Mouse (Mus musculus) limb, embryonic 10.5 days (tissue): ENCODE results near the gene Vangl1. TPM values are rescaled to one million over a fixed set of nuclear protein-coding genes. Genes with fewer than 3 reads are reported as not detected.

Experiments
- DNase-seq: peaks from one replicate; pipeline ENCODE4 v3.0.0-alpha.2; 2017; ENCODE audit warnings: low spot score
- H3K27ac ChIP-seq: fragments of 300-500 bp; sonication (generic); 2 replicates; pipeline ENCODE4 v1.5.1; 2016; ENCODE audit warnings: mild to moderate bottlenecking
- H3K27me3 ChIP-seq: fragments of 300-500 bp; sonication (generic); 2 replicates; pipeline ENCODE4 v1.6.1; 2016; ENCODE audit warnings: low read depth, mild to moderate bottlenecking; ENCODE audit not compliant: poor library complexity, severe bottlenecking
- H3K36me3 ChIP-seq: fragments of 300-500 bp; sonication (generic); 2 replicates; pipeline ENCODE4 v1.6.1; 2016; ENCODE audit warnings: mild to moderate bottlenecking, moderate library complexity
- H3K4me1 ChIP-seq: fragments of 300-500 bp; sonication (generic); 2 replicates; pipeline ENCODE4 v1.6.1; 2016
- H3K4me3 ChIP-seq: fragments of 300-500 bp; sonication (generic); 2 replicates; pipeline ENCODE4 v1.5.1; 2016; ENCODE audit warnings: mild to moderate bottlenecking, moderate library complexity
- H3K9me3 ChIP-seq: fragments of 300-500 bp; sonication (generic); replicated peaks from 2 replicates; pipeline ENCODE4 v1.6.1; 2016; ENCODE audit warnings: mild to moderate bottlenecking
- WGBS: fragments of 180-500 bp; shearing (Covaris S2); methylation state at CpG from one replicate; pipeline ENCODE4 v1.1.7; 2016; 5-methylcytosine and 5-hydroxymethylcytosine counted together
- polyA plus RNA-seq: library from polyadenylated mRNA; unstranded; fragments of >200 nt; fragmentation: Nextera tagmentation; extraction: Ambion mirVana; gene quantifications from 2 replicates; pipeline ENCODE4 v1.2.1, GENCODE M21; 2016

Gene Vangl1
- polyA plus RNA-seq, 1 experiment from 2014 or later = 14.8 TPM

DNA sequence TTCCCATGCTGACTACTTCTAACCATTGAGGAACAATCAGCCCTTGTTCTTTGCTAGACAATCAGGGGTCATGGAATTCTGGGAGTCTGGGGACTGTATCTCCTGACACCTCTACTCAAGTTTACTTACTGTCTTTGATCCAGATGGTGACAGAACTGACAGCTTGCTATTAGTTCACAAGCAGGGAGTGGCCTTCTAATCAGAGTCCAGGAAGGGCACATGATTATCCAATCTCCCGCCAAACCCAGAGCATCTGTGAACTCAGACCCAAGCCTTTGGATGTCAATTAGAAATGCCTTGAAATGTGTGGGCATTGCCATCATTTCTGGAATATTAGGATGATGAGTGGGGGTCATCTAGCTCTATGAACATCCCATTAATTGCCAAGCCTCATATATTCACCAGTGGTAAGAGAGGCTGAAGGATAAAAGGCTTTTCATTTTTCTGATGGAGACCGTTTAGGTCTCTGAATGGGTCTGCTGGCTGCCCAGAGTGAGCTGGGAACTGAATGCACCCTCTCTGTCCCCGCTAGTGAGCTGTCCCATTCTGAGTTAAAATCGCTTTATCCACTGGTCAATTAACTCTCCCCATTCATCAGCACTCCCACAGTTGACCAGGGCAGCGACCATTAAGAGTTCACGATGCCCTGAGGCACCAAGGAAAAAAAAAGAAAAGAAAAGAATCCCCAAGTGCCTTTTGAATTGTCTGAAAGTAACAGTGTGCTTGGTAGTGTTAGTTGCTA, 58.7 kb downstream of the Vangl1 start:
- DNase-seq = no peak
- Histone ChIP-seq H3K36me3 (no peaks in the 10 kb centered on the region), H3K27ac (no peak overlapping the region), H3K9me3 (no peaks in the 10 kb centered on the region), H3K4me3 (no peak overlapping the region), H3K27me3 (no peaks in the 10 kb centered on the region), H3K4me1 (peaks cover 30% of the 10 kb centered on the region)
- 45% methylated on average over 6 of the region's 6 CpGs for WGBS

DNA sequence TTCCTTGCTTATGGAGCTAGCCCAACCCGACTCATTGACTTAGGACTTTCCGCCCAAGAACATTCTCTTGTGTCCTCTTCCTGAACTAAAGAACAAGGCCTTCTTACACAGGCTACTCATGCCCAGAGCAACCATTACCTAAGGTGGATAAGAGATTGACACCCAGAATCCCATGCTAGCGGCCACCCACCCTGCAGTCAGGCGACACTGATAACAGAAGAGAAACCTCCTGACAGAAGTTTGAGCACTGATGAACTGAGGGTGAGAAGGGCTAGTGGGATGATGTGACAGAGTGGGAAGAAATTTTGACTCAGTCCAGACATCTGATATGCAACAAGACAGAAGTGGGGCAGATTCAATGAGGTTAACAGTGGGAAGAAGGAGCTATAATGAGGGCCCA, 60.1 kb downstream of the Vangl1 start:
- H3K36me3 ChIP-seq = no peaks in the 10 kb centered on the region
- no peak overlapping the region for H3K27ac ChIP-seq
- DNase-seq = no peak
- peaks cover 21% of the 10 kb centered on the region for H3K4me1 ChIP-seq
- WGBS = 91% methylated on average over 4 of the region's 4 CpGs
- H3K4me3 ChIP-seq = no peak overlapping the region
- no peaks in the 10 kb centered on the region for H3K9me3 ChIP-seq
- H3K27me3 ChIP-seq = no peaks in the 10 kb centered on the region

DNA sequence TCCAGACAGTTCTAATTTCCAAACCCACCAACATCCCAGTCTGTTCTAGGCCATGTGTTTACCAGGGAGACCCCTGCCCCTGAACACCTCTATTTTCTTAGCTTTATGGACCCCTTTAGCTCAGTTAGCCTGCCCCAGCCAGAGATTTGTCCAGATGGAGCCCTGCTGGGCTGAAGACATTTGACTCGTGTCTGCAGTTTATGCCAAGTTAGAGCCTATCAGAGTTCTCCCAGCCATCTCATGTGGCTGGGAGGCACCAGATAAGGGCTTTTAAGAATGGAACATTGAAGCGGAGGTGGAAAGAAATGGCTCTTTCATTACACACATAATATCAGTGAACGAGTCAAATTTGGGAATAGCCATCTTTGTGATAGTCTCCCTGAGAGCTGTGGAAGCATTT, 61.0 kb downstream of the Vangl1 start:
- 92% methylated on average over 3 of the region's 3 CpGs for WGBS
- H3K4me3 ChIP-seq = no peak overlapping the region
- no peaks in the 10 kb centered on the region for H3K9me3 ChIP-seq
- no peak overlapping the region for H3K27ac ChIP-seq
- peaks cover 18% of the 10 kb centered on the region for H3K4me1 ChIP-seq
- no peaks in the 10 kb centered on the region for H3K27me3 ChIP-seq
- H3K36me3 ChIP-seq = no peaks in the 10 kb centered on the region
- no peak for DNase-seq

DNA sequence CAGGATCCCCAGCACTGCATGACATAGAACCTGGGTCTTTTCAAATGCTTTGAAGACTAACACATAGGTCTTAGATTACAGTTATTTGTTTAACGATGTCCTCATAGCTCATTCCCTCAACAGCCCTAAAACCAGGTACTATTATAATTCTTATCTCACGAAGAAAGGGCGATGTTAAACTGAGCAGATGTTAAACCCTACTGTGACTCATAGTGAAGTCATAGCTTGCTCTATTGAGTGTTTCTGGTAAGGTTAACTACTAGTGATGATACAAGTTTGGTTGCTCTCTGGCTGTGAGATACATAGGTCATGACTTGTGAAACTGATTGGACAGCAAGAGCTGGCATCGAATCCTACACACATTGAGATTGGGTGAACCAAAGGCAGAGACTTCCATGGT, 61.5 kb downstream of the Vangl1 start:
- Histone ChIP-seq H3K27me3 (no peaks in the 10 kb centered on the region), H3K4me1 (peaks cover 18% of the 10 kb centered on the region), H3K27ac (no peak overlapping the region), H3K9me3 (no peaks in the 10 kb centered on the region), H3K36me3 (no peaks in the 10 kb centered on the region), H3K4me3 (no peak overlapping the region)
- no peak for DNase-seq
- WGBS = 95% methylated on average over 4 of the region's 4 CpGs

DNA sequence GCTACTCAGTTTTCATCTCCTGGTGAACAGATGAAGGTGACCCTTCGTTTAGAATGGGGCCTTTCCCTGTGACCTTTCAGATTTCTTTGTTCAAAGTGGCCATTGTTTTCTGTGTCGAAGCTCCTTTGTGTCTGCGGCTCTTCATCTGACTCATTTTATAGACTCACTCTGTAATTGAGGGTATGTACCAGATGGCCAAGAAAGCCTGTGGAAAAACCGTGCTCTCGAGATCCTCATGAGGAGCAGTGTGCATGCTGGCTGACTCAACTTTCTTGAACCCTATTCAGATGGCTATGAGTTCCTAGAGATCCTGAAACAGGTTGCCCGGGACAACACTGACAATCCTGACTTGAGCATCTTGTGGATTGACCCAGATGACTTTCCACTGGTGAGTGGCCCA, 62.6 kb downstream of the Vangl1 start:
- peaks cover 18% of the 10 kb centered on the region for H3K4me1 ChIP-seq
- no peaks in the 10 kb centered on the region for H3K36me3 ChIP-seq
- DNase-seq = no peak
- H3K4me3 ChIP-seq = no peak overlapping the region
- no peak overlapping the region for H3K27ac ChIP-seq
- H3K27me3 ChIP-seq = no peaks in the 10 kb centered on the region
- no peaks in the 10 kb centered on the region for H3K9me3 ChIP-seq
- 84% methylated on average over 6 of the region's 6 CpGs for WGBS

DNA sequence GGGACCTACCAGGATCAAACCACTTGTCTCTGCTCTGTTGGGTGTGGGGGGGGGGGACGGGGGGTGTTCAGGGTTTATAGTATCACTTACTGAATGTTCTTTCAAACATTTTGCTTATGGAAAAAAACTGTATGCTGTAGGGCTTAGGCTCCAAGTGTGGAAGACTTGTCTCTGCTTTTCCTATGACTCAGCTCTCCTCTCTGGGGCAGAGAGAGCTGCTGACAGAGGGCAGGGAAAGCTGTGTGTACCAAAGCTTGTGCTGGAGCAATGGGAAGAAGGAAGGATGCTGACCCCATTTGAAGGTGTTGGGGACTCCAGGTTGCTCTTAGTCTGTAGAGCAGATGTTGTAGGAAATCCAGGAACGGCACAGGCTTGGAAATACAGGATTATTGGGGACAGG, 63.0 kb downstream of the Vangl1 start:
- Histone ChIP-seq H3K9me3 (no peaks in the 10 kb centered on the region), H3K4me3 (no peak overlapping the region), H3K27ac (no peak overlapping the region), H3K27me3 (no peaks in the 10 kb centered on the region), H3K4me1 (peaks cover 17% of the 10 kb centered on the region), H3K36me3 (no peaks in the 10 kb centered on the region)
- WGBS = 66% methylated on average over 2 of the region's 2 CpGs
- DNase-seq = no peak

DNA sequence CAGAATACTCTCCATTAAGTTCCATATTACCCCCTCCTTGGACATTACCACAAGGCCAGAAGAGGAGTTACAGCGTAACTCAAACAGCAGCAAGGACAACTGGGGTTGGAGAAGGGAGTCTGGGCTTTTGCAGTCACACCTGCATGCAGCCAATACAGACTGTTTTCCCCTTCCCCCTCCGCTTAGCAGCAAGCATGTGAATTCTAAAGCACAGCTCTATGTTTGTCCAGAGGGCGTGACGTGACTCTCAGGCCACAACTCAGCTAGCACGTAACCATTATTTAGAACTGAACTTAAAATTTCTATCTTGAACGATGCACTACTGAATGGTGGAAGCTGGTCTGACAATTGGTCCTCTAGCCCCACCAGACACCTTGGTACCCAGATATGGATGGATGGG, 63.9 kb downstream of the Vangl1 start:
- Histone ChIP-seq H3K9me3 (no peaks in the 10 kb centered on the region), H3K4me1 (peaks cover 14% of the 10 kb centered on the region), H3K27me3 (no peaks in the 10 kb centered on the region), H3K4me3 (no peak overlapping the region), H3K27ac (no peak overlapping the region), H3K36me3 (no peaks in the 10 kb centered on the region)
- WGBS = 94% methylated on average over 6 of the region's 6 CpGs
- DNase-seq = no peak

DNA sequence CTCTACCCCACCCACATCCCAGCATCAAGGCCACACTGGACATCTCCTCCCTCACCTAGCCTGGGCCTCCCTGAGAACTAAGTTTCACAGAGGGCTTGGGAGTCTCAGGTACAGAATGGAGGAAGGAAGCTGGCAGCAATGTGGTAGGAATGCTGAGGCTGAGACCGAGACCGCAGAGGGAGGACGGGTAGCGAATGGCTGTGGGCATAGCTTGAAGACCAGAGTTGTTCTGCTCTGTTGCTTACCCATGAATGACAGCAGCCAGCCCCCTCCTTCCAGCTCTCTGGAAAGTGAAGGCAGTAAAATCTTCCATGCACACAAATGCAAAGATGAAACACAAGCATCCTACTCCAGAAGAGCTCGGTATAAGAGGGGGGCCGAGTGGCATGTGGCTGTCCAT, 65.6 kb downstream of the Vangl1 start:
- H3K36me3 ChIP-seq = no peaks in the 10 kb centered on the region
- no peaks in the 10 kb centered on the region for H3K27me3 ChIP-seq
- 90% methylated on average over 6 of the region's 6 CpGs for WGBS
- H3K9me3 ChIP-seq = no peaks in the 10 kb centered on the region
- peaks cover 14% of the 10 kb centered on the region for H3K4me1 ChIP-seq
- H3K4me3 ChIP-seq = no peak overlapping the region
- DNase-seq = no peak
- H3K27ac ChIP-seq = no peak overlapping the region

DNA sequence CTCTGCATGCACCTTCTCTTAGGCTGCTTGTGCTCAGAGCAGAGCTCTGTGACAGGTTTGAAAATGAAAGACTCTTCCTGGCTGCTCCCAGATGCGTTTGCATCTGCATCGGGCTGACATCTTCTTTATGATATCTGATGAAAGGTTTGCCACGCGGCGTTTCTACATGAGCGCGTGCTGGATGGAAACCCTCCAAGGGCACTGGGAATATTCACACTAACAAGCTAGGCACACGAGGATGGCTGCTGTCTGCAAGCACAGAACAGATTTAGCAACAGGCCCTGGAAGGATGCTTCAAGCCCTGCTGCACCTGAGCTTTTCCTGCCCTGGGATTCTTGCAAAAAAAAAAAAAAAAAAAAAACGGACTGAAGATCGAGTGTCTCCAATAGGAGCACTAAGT, 67.3 kb downstream of the Vangl1 start:
- H3K36me3 ChIP-seq = no peaks in the 10 kb centered on the region
- no peaks in the 10 kb centered on the region for H3K27me3 ChIP-seq
- no peak overlapping the region for H3K4me3 ChIP-seq
- no peak for DNase-seq
- peaks cover 14% of the 10 kb centered on the region for H3K4me1 ChIP-seq
- H3K9me3 ChIP-seq = no peaks in the 10 kb centered on the region
- 79% methylated on average over 10 of the region's 10 CpGs for WGBS
- no peak overlapping the region; the same call in 1 of the 2 replicates for H3K27ac ChIP-seq

DNA sequence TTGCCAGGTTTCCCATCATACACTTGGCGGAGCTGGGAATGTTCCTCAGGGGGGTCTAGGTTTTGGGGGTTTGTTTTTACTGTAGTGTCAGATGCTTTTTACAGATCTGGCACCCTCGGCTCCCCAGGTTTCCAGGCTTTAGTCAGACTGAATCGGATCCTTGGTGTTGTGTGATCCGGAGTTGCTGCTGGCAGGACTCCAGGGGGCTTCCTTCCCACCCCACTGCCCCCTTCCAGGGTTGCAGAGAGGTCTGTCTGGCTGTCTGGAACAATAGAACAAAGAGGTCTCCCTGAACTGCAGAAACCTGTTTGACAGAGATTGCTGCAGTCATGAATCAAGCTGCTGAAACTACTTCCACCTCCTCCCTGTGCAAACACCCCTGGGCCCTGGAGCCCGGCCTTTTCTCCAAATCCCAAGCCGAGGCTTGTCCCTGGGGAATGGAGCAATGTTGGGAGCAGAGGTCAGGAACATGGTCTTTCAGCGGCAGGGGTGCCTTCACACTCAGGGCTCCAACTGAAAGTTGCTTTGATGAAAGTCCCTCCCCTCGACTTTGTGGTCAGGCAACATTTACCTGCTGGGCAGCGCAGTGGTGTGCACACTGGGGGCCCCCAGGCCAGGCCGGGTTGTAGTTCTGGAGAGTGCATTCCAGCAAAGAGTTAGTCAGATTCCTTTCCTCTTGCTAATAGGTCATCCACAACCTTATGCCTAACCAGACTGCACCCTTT, 68.9 kb downstream of the Vangl1 start:
- no peaks in the 10 kb centered on the region for H3K36me3 ChIP-seq
- H3K4me1 ChIP-seq = peaks cover 14% of the 10 kb centered on the region
- no peaks in the 10 kb centered on the region for H3K9me3 ChIP-seq
- H3K27ac ChIP-seq = peak overlapping the region; percentile 70
- no peaks in the 10 kb centered on the region for H3K27me3 ChIP-seq
- peak; percentile 35 for DNase-seq
- H3K4me3 ChIP-seq = no peak overlapping the region
- WGBS = 34% methylated on average over 10 of the region's 10 CpGs

DNA sequence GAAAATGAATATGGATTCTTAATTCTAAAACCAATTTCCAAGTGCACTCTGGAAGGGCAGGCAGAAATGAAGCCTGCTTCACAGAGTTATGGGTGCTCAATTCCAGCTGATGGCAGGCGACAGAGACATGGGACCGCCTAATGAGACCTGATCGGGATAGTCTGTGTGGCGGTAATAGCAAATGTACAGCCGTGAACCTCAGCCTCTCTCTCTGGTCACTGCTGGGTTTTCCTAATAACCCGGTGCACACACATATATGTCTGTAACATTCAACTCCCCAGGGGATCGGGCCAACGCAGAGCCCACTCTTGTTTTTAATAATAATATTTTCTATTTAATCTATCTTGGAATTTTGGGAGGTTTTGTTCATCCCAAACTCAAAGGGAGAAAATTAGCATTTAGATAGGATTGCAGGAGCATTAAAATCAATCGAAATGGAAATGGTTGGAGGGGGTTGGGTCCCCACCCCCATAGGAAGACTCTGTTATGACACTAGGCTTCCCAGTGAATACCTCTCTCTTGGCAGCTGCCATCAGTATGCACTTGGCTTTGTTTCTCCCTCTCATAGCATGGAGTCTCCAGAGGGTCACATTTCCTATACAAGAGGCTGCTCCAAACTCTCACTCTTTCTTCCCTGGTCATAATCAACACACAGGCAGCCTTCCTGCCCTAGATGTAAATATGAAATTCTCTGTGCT, 72.7 kb downstream of the Vangl1 start:
- Histone ChIP-seq H3K4me1 (peaks cover 9% of the 10 kb centered on the region), H3K36me3 (no peaks in the 10 kb centered on the region), H3K4me3 (no peak overlapping the region), H3K27me3 (no peaks in the 10 kb centered on the region), H3K9me3 (no peaks in the 10 kb centered on the region), H3K27ac (no peak overlapping the region)
- DNase-seq = no peak
- WGBS = 87% methylated on average over 9 of the region's 9 CpGs

DNA sequence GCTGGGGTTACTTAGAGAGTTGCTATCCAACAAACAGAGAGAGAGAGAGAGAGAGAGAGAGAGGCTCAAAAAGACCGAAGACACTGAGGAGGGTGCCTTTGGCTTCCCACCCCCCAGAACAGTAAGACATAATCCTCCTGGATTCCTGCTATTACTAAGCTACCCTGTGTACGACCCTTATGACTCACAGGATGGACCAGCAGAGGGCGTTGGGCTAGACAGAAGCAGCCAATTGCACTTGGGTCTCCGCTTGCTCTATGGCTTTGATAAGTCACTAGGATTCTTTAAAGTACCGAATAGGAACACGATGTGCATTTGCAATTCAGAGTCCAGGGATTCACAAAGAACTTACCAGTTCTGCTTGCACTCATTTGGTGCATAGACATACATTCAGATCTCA, 74.0 kb downstream of the Vangl1 start:
- no peaks in the 10 kb centered on the region for H3K27me3 ChIP-seq
- DNase-seq = no peak
- H3K4me1 ChIP-seq = peaks cover 3% of the 10 kb centered on the region
- no peak overlapping the region for H3K27ac ChIP-seq
- WGBS = 72% methylated on average over 6 of the region's 6 CpGs
- H3K36me3 ChIP-seq = no peaks in the 10 kb centered on the region
- H3K4me3 ChIP-seq = no peak overlapping the region
- no peaks in the 10 kb centered on the region for H3K9me3 ChIP-seq

DNA sequence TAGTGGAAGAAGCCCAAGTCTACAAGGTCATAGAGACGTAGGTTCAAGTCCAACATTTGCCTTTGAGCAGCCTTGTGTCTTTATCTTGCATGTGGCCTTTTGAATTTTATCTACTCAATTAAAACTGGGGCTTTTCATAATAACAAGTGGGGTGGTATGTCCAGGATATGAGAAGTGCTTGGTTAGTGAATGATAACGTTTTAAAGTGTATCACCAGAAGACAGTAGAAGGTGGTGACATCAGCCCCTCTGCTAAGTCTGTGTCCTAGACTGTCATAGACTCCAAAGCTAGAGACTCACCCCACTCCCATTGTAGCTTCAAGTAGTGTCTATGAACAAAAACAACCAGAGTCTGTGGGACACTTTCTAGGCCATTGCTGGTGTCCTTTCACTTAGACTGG, 76.3 kb downstream of the Vangl1 start:
- no peaks in the 10 kb centered on the region for H3K36me3 ChIP-seq
- H3K4me1 ChIP-seq = no peaks in the 10 kb centered on the region
- H3K9me3 ChIP-seq = no peaks in the 10 kb centered on the region
- no peak for DNase-seq
- 94% methylated on average over 2 of the region's 2 CpGs for WGBS
- no peak overlapping the region for H3K4me3 ChIP-seq
- no peak overlapping the region for H3K27ac ChIP-seq
- H3K27me3 ChIP-seq = no peaks in the 10 kb centered on the region
